ENCODE assay signal across 23 mouse cellular contexts in genomic region chr2:92065938-92066337, GRCm38 (mm10). TPM values are rescaled to one million over a fixed set of nuclear protein-coding genes. Genes with fewer than 3 reads are reported as not detected.
A peak's percentile ranks its signal among the peaks of the same experiment; 100 is the strongest.
DNase-seq lines count a peak whose midpoint lies in the region; ATAC-seq and TF ChIP-seq lines count a peak whose summit lies in the region.
"Had no signal": no experiment of that assay in that cellular context is flagged by ENCODE, and none has a peak within 500 bp of the region (broad histone marks: within the 10 kb centered on the region; RNA-seq: fewer than 3 reads in every experiment).

No protein-coding gene starts in this region.

- peaks cover 9% of the 10 kb centered on the region for H3K27me3 ChIP-seq in kidney, embryonic 16.5 days (ENCODE audit: insufficient read depth, low read length)
- peaks cover 4% of the 10 kb centered on the region; the same call in 1 of the 2 replicates for H3K27me3 ChIP-seq in liver, embryonic 16.5 days (ENCODE audit: control insufficient read depth, insufficient read depth, low read depth, low read length)
- H3K27me3 ChIP-seq in liver, embryonic 12.5 days (replicated peaks): peaks cover 19% of the 10 kb centered on the region
- H3K27me3 ChIP-seq in CH12.LX (replicated peaks): peaks cover 8% of the 10 kb centered on the region

- dilution Hi-C loops in CH12.LX (cut with MboI; ENCODE audit: extremely low pct_ligation_motif_present, extremely low pct_unique_long_range_greater_than_20kb, low sequenced_read_pairs): no loop called here

- H3K4me3 ChIP-seq in kidney, embryonic 16.5 days (ENCODE audit: low read length): no peak overlapping the region
- H3K4me3 ChIP-seq in liver, embryonic 16.5 days (ENCODE audit: low read depth, low read length): no peak overlapping the region
- H3K4me3 ChIP-seq in liver, embryonic 12.5 days: no peak overlapping the region
- H3K4me3 ChIP-seq in CH12.LX (replicated peaks in 1 of 3; ENCODE audit: low read depth in 2 of 3, low read length in 2 of 3, poor library complexity in 1 of 3): no peak overlapping the region
- H3K4me3 ChIP-seq: embryonic facial prominence, embryonic 13.5 days; embryonic facial prominence, embryonic 15.5 days; erythroblast, embryonic 14.5 days; forebrain, embryonic 10.5 days; forebrain, embryonic 12.5 days had no signal

- 49% methylated on average over 6 of the region's 6 CpGs for WGBS in kidney, embryonic 16.5 days
- 43% methylated on average over 6 of the region's 6 CpGs for WGBS in liver, embryonic 16.5 days (ENCODE audit: insufficient replicate concordance)
- 64% methylated on average over 6 of the region's 6 CpGs for WGBS in liver, embryonic 12.5 days (ENCODE audit: insufficient replicate concordance)

- no peak overlapping the region for H3K27ac ChIP-seq in kidney, embryonic 16.5 days (ENCODE audit: low read length)
- no peak overlapping the region for H3K27ac ChIP-seq in liver, embryonic 16.5 days (ENCODE audit: low read length)
- H3K27ac ChIP-seq in liver, embryonic 12.5 days: no peak overlapping the region
- H3K27ac ChIP-seq in CH12.LX (ENCODE audit: insufficient read depth, low read depth): peak overlapping the region; percentile 73; the same call in 1 of the 2 replicates
- H3K27ac ChIP-seq: embryonic facial prominence, embryonic 13.5 days; embryonic facial prominence, embryonic 15.5 days; forebrain, embryonic 10.5 days; forebrain, embryonic 12.5 days had no signal

- no peak for DNase-seq in kidney, postnatal 10 days
- DNase-seq in CH12.LX (ENCODE audit: extremely low read depth): no peak
- DNase-seq: adrenal gland, adult 2 months; adrenal gland, postnatal 10 days; adrenal gland, postnatal 25 days; cerebellum, adult 11 months; cerebellum, adult 18-20 months; cerebellum, adult 8-10 months; cerebellum, adult 9-11 months; cerebellum, postnatal 14 days; cerebellum, postnatal 36 days; embryo, embryonic 11 days had no signal

- in situ Hi-C loops in CH12.LX (cut with MboI; ENCODE audit: low pct_ligation_motif_present, low pct_unique_long_range_greater_than_20kb, low sequenced_read_pairs): no loop called here

- H3K4me1 ChIP-seq in kidney, embryonic 16.5 days (ENCODE audit: insufficient read depth, low read length): no peaks in the 10 kb centered on the region
- H3K4me1 ChIP-seq in liver, embryonic 16.5 days (ENCODE audit: control insufficient read depth, low read depth, low read length): peaks cover 2% of the 10 kb centered on the region; the same call in 1 of the 2 replicates
- no peaks in the 10 kb centered on the region for H3K4me1 ChIP-seq in liver, embryonic 12.5 days
- H3K4me1 ChIP-seq in CH12.LX (ENCODE audit: control insufficient read depth in 1 of 2, insufficient read depth in 2 of 2): peaks cover 23 to 57% of the 10 kb centered on the region in 2 experiments
- H3K4me1 ChIP-seq: embryonic facial prominence, embryonic 13.5 days; embryonic facial prominence, embryonic 15.5 days; forebrain, embryonic 12.5 days had no signal

- TF ChIP-seq EP300 in CH12.LX (IDR thresholded peaks at IDR 0.05; ENCODE audit: low read length): no peak

- no peak for TF ChIP-seq CTCF in CH12.LX (conservative IDR thresholded peaks at IDR 0.05 in 1 of 2, IDR thresholded peaks at IDR 0.05 in 1 of 2; ENCODE audit: low read depth in 2 of 2, low read length in 2 of 2)

- no peaks in the 10 kb centered on the region for H3K36me3 ChIP-seq in kidney, embryonic 16.5 days (ENCODE audit: insufficient read depth, low read length)
- H3K36me3 ChIP-seq in liver, embryonic 16.5 days (ENCODE audit: control insufficient read depth, insufficient read depth): no peaks in the 10 kb centered on the region
- no peaks in the 10 kb centered on the region for H3K36me3 ChIP-seq in liver, embryonic 12.5 days
- H3K36me3 ChIP-seq in CH12.LX (replicated peaks in 1 of 2; ENCODE audit: control insufficient read depth in 1 of 2, insufficient read depth in 1 of 2, low read length in 1 of 2): no peaks in the 10 kb centered on the region
- H3K36me3 ChIP-seq: embryonic facial prominence, embryonic 13.5 days; embryonic facial prominence, embryonic 15.5 days; forebrain, embryonic 10.5 days; forebrain, embryonic 12.5 days had no signal

- peak; percentile 42; the same call in 1 of the 2 replicates for ATAC-seq in kidney, embryonic 16.5 days (ENCODE audit: low FRiP score, low TSS enrichment)
- peak; percentile 71 for ATAC-seq in liver, embryonic 16.5 days (ENCODE audit: low read depth)
- no peak for ATAC-seq in liver, embryonic 12.5 days
- ATAC-seq: CD4-positive, CD25-positive, alpha-beta regulatory T cell, adult 4 months; forebrain, embryonic 14.5 days; forebrain, embryonic 16.5 days had no signal

- TF ChIP-seq RAD21 in CH12.LX (IDR thresholded peaks at IDR 0.05; ENCODE audit: low read depth, low read length): no peak

- H3K4me2 ChIP-seq in kidney, embryonic 16.5 days (replicated peaks; ENCODE audit: low read depth, low read length): no peak overlapping the region
- H3K4me2 ChIP-seq in liver, embryonic 16.5 days (ENCODE audit: low read depth, low read length): no peak overlapping the region
- H3K4me2 ChIP-seq in liver, embryonic 12.5 days: no peak overlapping the region
- H3K4me2 ChIP-seq in CH12.LX (ENCODE audit: insufficient read depth, low read depth, poor library complexity, severe bottlenecking): peak overlapping the region; percentile 14; the same call in 1 of the 2 replicates
- H3K4me2 ChIP-seq: embryonic facial prominence, embryonic 13.5 days; embryonic facial prominence, embryonic 15.5 days; forebrain, embryonic 12.5 days had no signal

- no peak overlapping the region for H3K9ac ChIP-seq in kidney, embryonic 16.5 days (replicated peaks; ENCODE audit: low read length)
- no peak overlapping the region for H3K9ac ChIP-seq in liver, embryonic 16.5 days (ENCODE audit: low read depth, low read length)
- no peak overlapping the region for H3K9ac ChIP-seq in liver, embryonic 12.5 days
- no peak overlapping the region for H3K9ac ChIP-seq in CH12.LX (ENCODE audit: insufficient read depth, low read depth)
- H3K9ac ChIP-seq: embryonic facial prominence, embryonic 13.5 days; embryonic facial prominence, embryonic 15.5 days; forebrain, embryonic 12.5 days had no signal

- no peaks in the 10 kb centered on the region for H3K79me2 ChIP-seq in CH12.LX (replicated peaks; ENCODE audit: control insufficient read depth, extremely low read depth, insufficient read depth, poor library complexity, severe bottlenecking)

- TF ChIP-seq POLR2A in CH12.LX (IDR thresholded peaks at IDR 0.05; ENCODE audit: low read depth, low read length): no peak

- no peaks in the 10 kb centered on the region for H3K9me3 ChIP-seq in kidney, embryonic 16.5 days (ENCODE audit: low read length)
- no peaks in the 10 kb centered on the region for H3K9me3 ChIP-seq in liver, embryonic 16.5 days (replicated peaks; ENCODE audit: control insufficient read depth, low read length)
- no peaks in the 10 kb centered on the region for H3K9me3 ChIP-seq in liver, embryonic 12.5 days (replicated peaks)
- no peaks in the 10 kb centered on the region for H3K9me3 ChIP-seq in CH12.LX (replicated peaks; ENCODE audit: low read length)
- H3K9me3 ChIP-seq: embryonic facial prominence, embryonic 13.5 days; embryonic facial prominence, embryonic 15.5 days; forebrain, embryonic 10.5 days; forebrain, embryonic 12.5 days had no signal

TF ChIP-seq in CH12.LX, 34 proteins besides CTCF, POLR2A, EP300 and RAD21:
- no peak for TF ChIP-seq CHD2 (IDR thresholded peaks at IDR 0.05; ENCODE audit: low read length)
- TF ChIP-seq KAT2A (IDR thresholded peaks at IDR 0.05; ENCODE audit: insufficient replicate concordance, low read length): no peak
- TF ChIP-seq ZMIZ1 (IDR thresholded peaks at IDR 0.05; ENCODE audit: low read depth, low read length): no peak
- TF ChIP-seq JUN (IDR thresholded peaks at IDR 0.05; ENCODE audit: insufficient read depth, low read depth, low read length): no peak
- TF ChIP-seq SIN3A (IDR thresholded peaks at IDR 0.05; ENCODE audit: low read length): no peak

RNA-seq across cellular contexts. Expression of gene Phf21a, which starts 27.0 kb away (rescaled TPM):
- 25.2 and 33.8 TPM in 2 replicates for polyA plus RNA-seq in kidney, embryonic 16.5 days (2015; fragmentation: Nextera tagmentation; extraction: Ambion mirVana)
- 2.8 and 3.8 TPM in 2 replicates for polyA plus RNA-seq in liver, embryonic 16.5 days (2015; fragmentation: Nextera tagmentation; extraction: Ambion mirVana)
- 5.6 and 5.9 TPM in 2 replicates for polyA plus RNA-seq in liver, embryonic 12.5 days (2016; fragmentation: Nextera tagmentation; extraction: Ambion mirVana)
- total RNA-seq in CH12.LX (2012; rRNA removed) (12.0 and 12.3 TPM in 2 replicates), CH12.LX (2014; rRNA removed) (8.8 and 10.2 TPM in 2 replicates)
- polyA plus RNA-seq in CH12.LX (2012; ENCODE audit: insufficient read length, low read depth): 24.5 and 28.0 TPM in 2 replicates

RNA-seq across cellular contexts. Expression of gene Creb3l1, which starts 41.6 kb away (rescaled TPM):
- 12.3 and 14.9 TPM in 2 replicates for polyA plus RNA-seq in kidney, embryonic 16.5 days (2015; fragmentation: Nextera tagmentation; extraction: Ambion mirVana)
- 0.72 and 1.3 TPM in 2 replicates for polyA plus RNA-seq in liver, embryonic 16.5 days (2015; fragmentation: Nextera tagmentation; extraction: Ambion mirVana)
- polyA plus RNA-seq in liver, embryonic 12.5 days (2016; fragmentation: Nextera tagmentation; extraction: Ambion mirVana): 1.9 and 2.3 TPM in 2 replicates
- total RNA-seq in CH12.LX (2012; rRNA removed) (0.29 and 0.59 TPM in 2 replicates), CH12.LX (2014; rRNA removed) (0.08 and 0.27 TPM in 2 replicates)
- polyA plus RNA-seq in CH12.LX (2012; ENCODE audit: insufficient read length, low read depth): 1.5 and 2.0 TPM in 2 replicates
